Mouse (Mus musculus): ENCODE measurements around the gene Emg1. TPM values are rescaled to one million over a fixed set of nuclear protein-coding genes. Genes with fewer than 3 reads are reported as not detected.

Gene Emg1
- polyA plus RNA-seq (2017; shearing (Covaris generic)), result 306 TPM

DNA sequence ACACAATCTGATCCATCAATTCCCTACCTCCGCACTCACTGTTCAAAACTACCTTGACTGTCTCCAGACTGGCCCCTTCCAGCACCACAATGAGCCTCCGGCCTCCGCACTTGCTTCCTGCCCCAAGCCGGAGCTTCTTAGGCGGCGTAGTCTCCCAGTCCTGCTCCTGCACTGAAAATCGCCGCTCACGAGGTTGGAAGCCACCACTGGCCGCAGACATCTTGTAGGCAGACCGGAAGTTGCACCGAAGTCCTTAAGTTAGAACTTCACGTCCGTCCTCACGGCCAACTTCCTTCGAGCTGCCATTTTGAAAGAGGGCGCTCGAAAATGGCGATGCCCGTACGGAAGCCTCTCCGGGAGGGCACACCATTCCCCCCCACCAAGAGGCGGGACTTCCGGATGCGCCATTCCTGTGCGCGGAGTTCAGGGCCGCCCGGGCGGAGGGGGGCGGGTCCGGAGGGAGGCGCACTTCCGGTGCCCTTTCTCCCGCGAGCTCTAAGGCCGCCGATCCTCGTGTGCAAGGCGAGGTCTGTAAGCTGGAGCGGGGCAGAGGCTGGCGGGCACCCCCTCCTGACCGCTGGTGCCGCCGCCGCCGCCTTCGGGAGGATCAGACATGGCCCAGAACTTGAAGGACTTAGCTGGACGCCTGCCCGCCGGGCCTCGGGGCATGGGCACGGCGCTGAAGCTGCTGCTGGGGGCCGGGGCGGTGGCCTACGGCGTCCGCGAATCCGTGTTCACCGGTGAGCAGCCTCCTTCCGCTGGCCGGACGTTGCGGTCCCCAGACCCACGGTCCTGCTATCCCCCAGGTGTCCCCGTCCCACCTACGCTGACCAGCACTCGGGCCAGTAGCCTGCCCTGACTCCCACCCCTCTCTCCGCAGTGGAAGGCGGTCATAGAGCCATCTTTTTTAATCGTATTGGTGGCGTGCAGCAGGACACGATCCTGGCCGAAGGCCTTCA lies at the start of gene Emg1, which contains the start of gene Phb2:
Emg1 (minus strand) TSS at position 355 of the 959 bp plus-strand sequence.
Phb2 (plus strand) TSS at position 513 of the 959 bp plus-strand sequence.

DNA sequence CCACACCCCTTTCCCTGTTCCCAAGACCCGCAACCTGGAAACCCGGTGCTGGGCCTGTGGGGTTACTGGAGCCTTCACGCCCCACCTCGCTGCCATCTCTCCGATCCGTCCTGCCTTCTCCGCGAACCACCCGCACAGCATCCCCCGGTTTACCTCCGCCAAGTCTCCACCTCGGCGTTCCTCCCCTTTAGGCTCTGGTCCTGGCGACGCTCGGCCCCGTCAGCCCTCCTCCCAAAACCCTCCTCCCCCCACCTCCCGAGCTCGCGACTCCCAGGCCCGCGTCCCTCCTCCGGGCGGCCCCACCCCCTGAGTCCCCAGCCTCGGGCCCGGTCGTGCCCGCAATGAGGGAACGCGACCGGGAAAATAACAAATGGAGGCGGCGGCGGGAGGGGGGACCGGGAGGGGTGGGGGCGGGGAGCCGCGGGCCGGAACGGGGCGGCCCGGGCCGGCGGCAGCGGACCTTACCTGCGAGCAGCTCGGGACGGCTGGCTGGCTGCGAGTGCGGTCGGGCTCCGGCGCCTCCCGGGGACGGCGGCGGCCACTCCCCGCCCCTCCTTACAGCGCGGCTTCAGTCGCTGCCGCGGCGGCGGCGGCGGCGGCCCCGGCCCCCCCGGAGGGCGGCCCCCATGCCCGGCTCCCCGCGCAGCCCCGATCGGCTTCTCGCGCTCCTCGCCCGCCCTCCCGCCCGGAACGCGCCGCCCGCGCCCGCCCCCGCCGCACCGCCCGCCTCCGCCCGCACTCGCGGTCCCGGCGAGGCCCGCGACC lies 44.0 kb upstream of the Emg1 start, which contains the start of the genes Gm45234 and Atn1:
Gm45234 (minus strand) TSS at position 191 of the 765 bp plus-strand sequence.
Atn1 (minus strand) TSS at position 694 of the 765 bp plus-strand sequence.

DNA sequence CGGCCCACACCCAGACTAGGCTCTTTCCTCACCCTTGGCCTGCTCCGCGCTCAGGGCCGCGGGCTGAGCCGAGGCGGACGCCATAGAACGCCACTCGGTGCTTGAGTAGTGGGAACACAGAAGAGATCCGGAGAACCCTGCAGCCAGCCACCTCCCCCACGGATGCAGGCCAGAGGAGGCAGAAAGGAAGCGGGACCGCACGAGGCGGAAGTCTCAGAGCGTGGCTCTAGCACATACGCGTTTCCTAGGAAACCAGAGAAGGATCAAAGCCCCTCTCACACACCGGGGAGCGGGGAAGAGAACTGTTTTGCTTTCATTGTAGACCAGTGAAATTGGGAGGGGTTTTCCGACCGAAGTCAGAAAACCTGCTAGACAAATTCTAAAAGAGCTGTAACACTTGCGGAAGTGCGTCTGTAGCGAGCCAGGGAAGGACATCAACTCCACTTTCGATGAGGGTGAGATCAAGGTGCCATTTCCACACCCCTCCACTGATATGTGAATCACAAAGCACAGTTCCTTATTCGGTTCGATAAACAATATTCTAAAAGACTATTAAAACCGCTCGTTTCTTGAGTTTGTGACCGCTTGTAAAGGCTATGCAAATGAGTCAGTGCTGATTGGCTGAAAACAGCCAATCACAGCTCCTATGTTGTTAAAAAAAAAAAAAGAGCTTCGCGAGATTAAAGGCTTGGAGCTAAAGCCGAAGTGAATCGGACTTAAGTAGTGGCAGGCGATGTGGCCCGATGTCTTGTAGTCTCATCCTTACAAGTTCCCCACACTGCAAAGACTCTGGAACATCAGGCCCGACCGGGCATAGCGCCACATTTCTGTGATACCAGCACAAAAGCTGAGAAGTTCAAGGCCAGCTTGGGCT lies 29.1 kb upstream of the Emg1 start, which contains the start of gene Grcc10:
Grcc10 (minus strand) TSS at position 487 of the 874 bp plus-strand sequence.

DNA sequence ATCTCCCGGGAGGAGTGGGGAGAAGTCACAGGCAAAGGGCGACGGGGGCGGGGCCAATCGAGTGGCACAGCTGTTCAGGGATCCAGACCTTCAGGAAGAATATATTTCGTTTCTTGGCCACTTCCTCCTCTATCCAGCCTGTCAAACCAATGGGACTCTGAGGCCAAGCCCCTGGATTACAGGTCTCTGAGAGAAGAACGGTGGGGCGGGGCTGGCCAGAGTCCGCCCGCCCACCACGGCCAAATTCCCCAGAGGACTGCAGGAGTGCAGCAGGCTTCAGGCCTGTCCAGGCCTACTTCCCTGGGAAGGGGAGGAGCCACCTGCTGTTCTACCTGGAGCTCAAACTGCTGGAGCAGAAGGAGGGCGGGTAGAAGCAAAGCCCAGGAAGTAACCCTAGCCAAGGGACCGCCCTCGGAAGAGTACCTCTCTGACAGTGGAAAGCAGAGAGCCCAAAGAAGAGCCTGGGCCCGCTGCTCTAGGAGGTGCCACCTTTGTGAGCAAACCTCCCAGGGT lies 26.6 kb upstream of the Emg1 start, which contains the start of gene Ptpn6:
Ptpn6 (minus strand) TSS at position 204 of the 513 bp plus-strand sequence.

DNA sequence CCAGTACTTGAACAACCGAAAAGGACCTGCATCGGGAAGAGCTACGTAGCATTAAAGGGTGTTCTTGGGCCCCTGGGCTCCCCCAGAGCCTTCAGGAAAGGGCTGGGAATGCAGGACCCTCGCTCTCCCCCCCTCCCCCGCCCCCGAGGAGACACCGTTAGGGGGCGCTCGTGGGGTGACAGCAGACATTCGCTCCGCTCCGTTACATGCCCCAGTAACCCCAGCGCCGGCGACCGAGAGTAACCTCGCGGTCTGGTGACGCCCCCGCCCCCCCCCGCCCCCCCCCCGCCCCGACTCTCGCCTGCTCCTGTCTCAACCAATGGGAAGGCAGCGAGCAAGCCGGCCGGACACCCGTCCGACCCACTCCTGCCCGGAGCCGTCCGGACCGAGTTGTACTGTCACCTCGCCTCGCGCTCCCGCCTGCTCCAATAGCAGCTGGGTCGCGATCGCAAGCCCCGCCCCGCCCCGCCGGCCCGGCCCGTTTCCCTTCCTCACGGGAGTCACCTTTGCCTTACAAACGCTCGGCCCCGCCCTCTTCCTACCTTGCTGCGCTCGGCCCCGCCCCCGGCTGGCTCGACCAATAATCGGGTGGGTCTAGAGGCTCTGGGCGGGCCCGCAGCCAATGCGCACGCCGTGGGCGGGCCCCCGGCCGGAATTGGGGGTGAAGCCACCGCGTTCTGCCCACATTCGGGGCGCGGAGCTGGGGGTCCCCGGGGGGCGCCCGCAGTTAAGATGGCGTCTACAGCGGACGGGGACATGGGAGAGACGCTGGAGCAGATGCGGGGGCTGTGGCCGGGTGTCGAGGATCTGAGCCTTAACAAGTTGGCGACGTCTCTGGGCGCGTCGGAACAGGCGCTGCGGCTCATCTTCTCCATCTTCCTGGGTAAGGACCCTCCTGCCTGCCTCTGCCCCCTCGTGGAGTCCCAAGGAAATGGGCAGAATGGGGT lies 49.2 kb downstream of the Emg1 start, which contains the start of gene Lpcat3:
Lpcat3 (plus strand) TSS at position 551 of the 947 bp plus-strand sequence.

Other genes starting within 250 kb of the Emg1 start
- 0.28 TPM for gene Clstn3, start 247.4 kb downstream of the Emg1 start, polyA plus RNA-seq (2017; shearing (Covaris generic))
- not detected for gene C1rl, start 219.1 kb downstream of the Emg1 start, polyA plus RNA-seq (2017; shearing (Covaris generic))
- 0.45 TPM for gene C1ra, start 199.8 kb downstream of the Emg1 start, polyA plus RNA-seq (2017; shearing (Covaris generic))
- gene C1s1, start 169.8 kb downstream of the Emg1 start, polyA plus RNA-seq (2017; shearing (Covaris generic)), result not detected
- not detected for gene C1rb, start 141.9 kb downstream of the Emg1 start, polyA plus RNA-seq (2017; shearing (Covaris generic))
- gene C1s2, start 76.1 kb downstream of the Emg1 start, polyA plus RNA-seq (2017; shearing (Covaris generic)), result not detected
- gene Lpcat3, start 49.2 kb downstream of the Emg1 start, polyA plus RNA-seq (2017; shearing (Covaris generic)), result 56.7 TPM
- 205 TPM for gene Phb2, start 158 bp upstream of the Emg1 start, polyA plus RNA-seq (2017; shearing (Covaris generic))
- 376 TPM for gene Ptpn6, start 26.5 kb upstream of the Emg1 start, polyA plus RNA-seq (2017; shearing (Covaris generic))
- gene Grcc10, start 29.2 kb upstream of the Emg1 start, polyA plus RNA-seq (2017; shearing (Covaris generic)), result 525 TPM
- gene Gm45234, start 43.8 kb upstream of the Emg1 start, polyA plus RNA-seq (2017; shearing (Covaris generic)), result not detected
- 2.9 TPM for gene Atn1, start 44.3 kb upstream of the Emg1 start, polyA plus RNA-seq (2017; shearing (Covaris generic))
- gene Eno2, start 57.5 kb upstream of the Emg1 start, polyA plus RNA-seq (2017; shearing (Covaris generic)), result 8.5 TPM
- 2.4 TPM for gene Lrrc23, start 67.5 kb upstream of the Emg1 start, polyA plus RNA-seq (2017; shearing (Covaris generic))
- gene Spsb2, start 96.5 kb upstream of the Emg1 start, polyA plus RNA-seq (2017; shearing (Covaris generic)), result 8.8 TPM
- gene Tpi1, start 102.1 kb upstream of the Emg1 start, polyA plus RNA-seq (2017; shearing (Covaris generic)), result 134 TPM
- 143 TPM for gene Usp5, start 117.3 kb upstream of the Emg1 start, polyA plus RNA-seq (2017; shearing (Covaris generic))
- 8.5 TPM for gene Cdca3, start 117.4 kb upstream of the Emg1 start, polyA plus RNA-seq (2017; shearing (Covaris generic))
- gene Gnb3, start 128.1 kb upstream of the Emg1 start, polyA plus RNA-seq (2017; shearing (Covaris generic)), result not detected
- not detected for gene P3h3, start 145.6 kb upstream of the Emg1 start, polyA plus RNA-seq (2017; shearing (Covaris generic))
- 0.39 TPM for gene Gpr162, start 151.8 kb upstream of the Emg1 start, polyA plus RNA-seq (2017; shearing (Covaris generic))
- gene Cd4, start 176.0 kb upstream of the Emg1 start, polyA plus RNA-seq (2017; shearing (Covaris generic)), result 304 TPM
- 5.8 TPM for gene Lag3, start 199.5 kb upstream of the Emg1 start, polyA plus RNA-seq (2017; shearing (Covaris generic))
- gene Ptms, start 207.9 kb upstream of the Emg1 start, polyA plus RNA-seq (2017; shearing (Covaris generic)), result 11.1 TPM
- 189 TPM for gene Mlf2, start 219.2 kb upstream of the Emg1 start, polyA plus RNA-seq (2017; shearing (Covaris generic))

Data from inflammation-experienced regulatory T-cells, adult 16 weeks (primary cell).